Mouse (Mus musculus) neutrophil, adult 5-6 weeks (primary cell): Measurements from ENCODE around the gene Zfp553. TPM values are rescaled to one million over a fixed set of nuclear protein-coding genes. Genes with fewer than 3 reads are reported as not detected.
"Not testable (repeated sequence)": the region's sequence is repeated elsewhere in the genome, so short reads cannot be mapped to it uniquely, and the experiment has no call there.

Experiments used
- ATAC-seq: fragments of 151-379, 151-347 bp; 2 replicates; pipeline ENCODE4 v1.8.0; 2017; ENCODE audit warnings: mild to moderate bottlenecking, moderate TSS enrichment; ENCODE audit not compliant: insufficient number of reproducible peaks, poor library complexity, low FRiP score, severe bottlenecking; ENCODE audit errors: extremely low read depth
- total RNA-seq: library from RNA; stranded (forward); fragments of 200-1000 nt; gene quantifications from 2 replicates; pipeline ENCODE4 v1.2.3, GENCODE M21; 2017

Zfp553 gene
- total RNA-seq, 1 experiment from 2014 or later = 17.9 TPM

DNA sequence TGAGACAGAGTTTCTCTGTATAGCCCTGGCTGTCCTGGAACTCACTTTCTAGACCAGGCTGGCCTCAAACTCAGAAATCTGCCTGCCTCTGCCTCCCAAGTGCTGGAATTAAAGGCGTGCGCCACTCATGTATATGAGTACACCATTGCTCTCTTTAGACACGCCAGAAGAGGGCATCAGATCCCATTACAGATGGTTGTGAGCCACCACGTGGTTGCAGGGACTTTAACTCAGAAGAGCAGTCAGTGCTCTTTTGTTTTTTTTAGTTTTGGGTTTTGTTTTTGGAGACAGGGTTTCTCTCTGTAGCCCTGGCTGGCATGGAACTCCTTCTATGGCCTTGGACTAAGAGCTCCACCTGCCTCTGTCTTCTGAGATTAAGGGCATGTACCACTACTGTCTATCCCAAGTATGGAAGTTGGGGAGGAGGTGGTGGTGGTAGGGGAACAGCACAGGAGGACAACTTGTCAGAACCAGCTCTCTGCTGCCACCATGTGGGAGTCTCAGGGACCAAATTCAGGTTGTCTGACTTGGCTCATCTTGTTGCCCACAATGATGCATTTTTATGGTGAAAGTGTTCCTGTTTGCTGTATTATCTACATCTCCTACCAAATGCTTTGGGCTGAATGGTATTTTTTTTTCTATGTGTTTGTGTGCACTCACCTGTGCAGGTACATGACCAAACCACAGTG is 4.1 kb upstream of the Zfp553 start:
- peak; percentile 79 for ATAC-seq

DNA sequence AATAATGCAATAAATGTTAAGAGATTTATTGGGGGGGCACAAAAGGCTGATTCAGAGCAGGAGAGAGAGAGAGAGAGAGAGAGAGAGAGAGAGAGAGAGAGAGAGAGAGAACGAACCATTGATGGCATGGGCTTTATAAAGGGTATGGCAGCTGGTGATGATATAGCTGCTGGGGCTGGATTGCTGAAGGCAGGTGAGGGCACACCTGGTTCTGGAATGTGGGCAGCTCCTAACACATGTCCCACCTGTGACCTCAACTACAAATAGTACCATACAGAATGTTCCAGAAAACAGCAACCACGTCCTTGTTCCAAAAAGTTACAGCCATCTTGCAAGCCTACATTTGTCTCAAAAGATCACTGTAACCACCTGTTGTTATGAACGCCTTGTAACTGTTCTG is 1.5 kb upstream of the Zfp553 start:
- no peak for ATAC-seq

DNA sequence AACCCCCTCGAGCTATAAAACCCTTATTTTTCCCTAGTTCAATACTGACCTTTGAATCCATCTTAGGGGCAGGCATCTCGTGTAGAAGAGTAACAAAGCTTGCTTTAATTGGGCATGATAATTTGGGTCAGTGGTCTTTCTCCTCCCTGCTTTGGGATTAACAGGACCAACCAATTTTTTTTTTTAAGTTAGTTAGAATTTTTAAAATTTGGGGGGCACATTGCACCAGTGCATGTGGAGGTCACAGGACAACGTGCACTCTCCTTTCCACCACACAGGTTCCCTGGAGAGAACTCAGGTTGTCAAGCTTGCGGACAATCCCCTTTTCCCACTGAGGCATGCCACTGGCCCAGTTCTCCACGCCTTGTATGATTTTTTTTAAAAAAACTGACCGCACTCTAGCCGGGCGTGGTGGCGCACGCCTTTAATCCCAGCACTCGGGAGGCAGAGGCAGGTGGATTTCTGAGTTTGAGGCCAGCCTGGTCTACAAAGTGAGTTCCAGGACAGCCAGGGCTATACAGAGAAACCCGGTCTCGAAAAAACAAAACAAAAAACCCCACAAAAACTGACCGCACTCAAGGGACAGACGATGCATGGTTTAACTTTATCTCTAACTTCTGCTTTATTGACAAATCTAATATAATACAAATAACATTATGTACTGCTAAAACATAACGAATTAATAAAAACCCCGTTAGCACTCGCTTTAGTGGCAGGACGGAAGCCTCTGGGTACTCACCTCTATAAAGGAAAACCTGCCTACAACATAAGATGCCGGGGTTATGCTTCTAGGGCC is 837 bp upstream of the Zfp553 start:
- ATAC-seq = no peak

- ATAC-seq = no peak
Observed at GRCm38 (mm10) chr7:127233368-127233749, 498 bp downstream of the Zfp553 start.

DNA sequence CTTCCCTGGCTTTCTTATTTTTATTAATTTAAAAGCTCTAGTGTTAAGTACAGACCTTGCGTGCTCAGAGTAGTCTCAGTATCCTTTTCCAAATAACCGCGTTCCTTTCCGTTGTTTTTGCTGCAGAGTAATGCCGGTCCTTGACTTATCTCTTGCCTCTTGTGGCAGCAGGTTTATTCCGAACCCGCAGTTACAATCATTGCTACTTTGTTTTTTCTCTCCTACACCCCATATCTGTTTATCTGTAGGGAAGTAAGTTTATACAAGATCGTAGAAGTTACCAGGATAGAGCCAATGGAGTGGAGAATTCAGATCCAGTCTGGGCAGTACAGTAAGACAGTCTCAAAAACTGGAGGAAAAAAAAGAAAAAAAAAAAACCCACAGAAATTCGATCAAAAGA is 904 bp downstream of the Zfp553 start:
- no peak for ATAC-seq

GRCm38 (mm10) chr7:127234777-127235176 is 1.9 kb downstream of the Zfp553 start:
- no peak for ATAC-seq

GRCm38 (mm10) chr7:127243361-127243867 is 10.6 kb downstream of the Zfp553 start:
- ATAC-seq = no peak

DNA sequence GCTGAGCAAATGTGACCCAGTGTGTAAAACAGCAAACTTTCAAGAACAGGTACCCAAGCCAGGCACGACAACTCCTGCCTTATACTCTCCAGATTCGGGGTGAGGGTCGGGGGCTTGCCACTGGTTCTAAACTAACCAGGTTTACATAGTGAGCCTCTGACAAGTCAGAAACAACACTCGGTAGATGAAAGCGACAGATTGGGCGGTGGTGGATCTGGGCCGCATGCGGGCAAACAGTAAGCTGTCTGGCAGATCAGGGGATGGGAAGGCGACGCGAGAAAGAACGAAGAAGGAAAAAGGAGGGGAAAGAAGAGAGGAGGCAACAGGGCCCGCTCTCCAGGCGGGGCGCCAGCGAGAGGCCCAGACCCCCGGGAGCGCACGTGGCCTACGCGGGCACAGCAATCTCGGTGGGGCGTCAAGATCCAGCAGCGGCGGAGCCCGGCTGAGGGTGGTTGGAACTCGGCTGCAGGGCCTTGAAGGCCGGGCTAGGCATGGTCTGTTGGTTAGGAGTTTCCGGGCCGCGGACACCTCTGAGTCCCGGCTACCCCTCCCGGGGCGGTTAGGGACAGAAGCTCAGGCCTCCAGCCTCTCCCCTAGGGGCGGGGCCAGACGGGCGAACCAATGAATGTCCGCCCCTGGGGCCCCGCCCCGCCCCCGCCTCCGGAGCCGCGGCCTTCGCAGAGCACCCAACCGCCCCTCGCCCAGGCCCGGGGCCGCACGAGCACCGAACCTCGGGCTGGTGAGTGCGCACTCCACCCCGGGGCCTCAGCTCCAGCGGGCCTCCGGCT is 11.2 kb downstream of the Zfp553 start, which contains the start of gene Zfp771:
TSS of gene Zfp771 (plus strand) at position 405 of the 788 bp plus-strand sequence.
- ATAC-seq = peak; percentile 91

GRCm38 (mm10) chr7:127244658-127245510 is 12.0 kb downstream of the Zfp553 start:
- ATAC-seq = 0 out of 2 replicates have a peak, but pooled peaks have one; percentile 4

DNA sequence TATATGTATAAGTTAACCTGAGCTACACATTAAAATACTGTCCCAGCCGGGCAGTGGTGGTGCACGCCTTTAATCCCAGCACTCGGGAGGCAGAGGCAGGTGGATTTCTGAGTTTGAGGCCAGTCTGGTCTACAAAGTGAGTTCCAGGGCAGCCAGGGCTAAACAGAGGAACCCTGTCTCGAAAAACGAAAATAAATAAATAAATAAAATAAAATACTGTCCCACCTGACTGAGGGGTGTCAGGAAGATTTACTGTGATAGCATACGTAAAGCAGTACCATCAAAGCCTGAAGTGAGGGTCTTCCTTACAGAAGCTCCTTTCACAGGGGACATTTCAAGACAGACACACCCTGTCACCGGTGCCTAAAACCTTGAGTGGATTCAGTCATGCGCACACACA is 17.6 kb downstream of the Zfp553 start:
- not testable (repeated sequence) for ATAC-seq

DNA sequence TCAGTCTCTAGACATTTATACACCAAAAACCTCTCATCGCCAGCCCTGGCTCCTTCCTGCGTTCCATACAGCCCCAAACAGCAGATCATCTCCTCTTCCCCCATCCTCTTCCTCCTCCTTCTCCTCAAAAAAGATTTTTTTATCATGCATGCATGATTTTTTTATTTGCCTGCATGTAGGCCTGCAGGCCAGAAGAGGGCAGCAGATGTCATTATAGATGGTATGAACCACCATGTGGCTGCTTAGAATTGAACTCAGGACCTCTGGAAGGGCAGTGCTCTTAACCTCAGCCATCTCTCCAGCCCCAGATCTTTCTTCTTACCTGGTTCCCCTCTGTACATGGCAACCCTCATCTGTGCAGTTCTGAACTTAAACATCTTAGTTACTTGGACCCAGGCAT is 19.6 kb downstream of the Zfp553 start:
- 0 out of 2 replicates have a peak, but pooled peaks have one; percentile 27 for ATAC-seq

- ATAC-seq = no peak
Observed at GRCm38 (mm10) chr7:127253341-127253740, 20.5 kb downstream of the Zfp553 start.

DNA sequence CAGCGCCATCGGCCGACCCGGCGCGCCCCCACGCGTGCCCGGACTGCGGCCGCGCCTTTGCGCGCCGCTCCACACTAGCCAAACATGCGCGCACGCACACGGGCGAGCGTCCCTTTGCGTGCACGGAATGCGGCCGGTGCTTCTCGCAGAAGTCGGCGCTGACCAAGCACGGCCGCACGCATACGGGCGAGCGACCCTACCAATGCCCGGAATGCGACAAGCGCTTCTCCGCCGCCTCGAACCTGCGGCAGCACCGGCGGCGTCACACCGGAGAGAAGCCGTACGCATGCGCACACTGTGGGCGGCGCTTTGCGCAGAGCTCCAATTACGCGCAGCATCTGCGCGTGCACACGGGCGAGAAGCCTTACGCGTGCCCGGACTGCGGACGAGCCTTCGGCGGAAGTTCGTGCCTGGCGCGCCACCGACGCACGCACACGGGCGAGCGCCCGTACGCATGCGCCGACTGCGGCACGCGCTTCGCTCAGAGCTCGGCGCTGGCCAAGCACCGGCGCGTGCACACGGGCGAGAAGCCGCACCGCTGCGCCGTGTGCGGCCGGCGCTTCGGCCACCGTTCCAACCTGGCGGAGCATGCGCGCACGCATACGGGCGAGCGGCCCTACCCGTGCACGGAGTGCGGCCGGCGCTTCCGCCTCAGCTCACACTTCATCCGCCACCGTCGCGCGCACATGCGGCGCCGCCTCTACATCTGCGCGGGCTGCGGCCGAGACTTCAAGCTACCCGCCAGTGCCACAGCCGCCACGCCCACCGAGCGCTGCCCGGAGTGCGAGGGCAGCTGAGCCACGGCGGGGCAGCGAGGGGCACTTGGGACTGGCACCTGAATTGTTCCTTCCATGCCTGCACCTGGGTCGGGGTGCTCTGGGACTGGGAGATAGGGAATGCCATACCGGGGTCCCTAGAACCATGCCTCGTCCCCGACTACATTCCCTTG is 21.2 kb downstream of the Zfp553 start:
- ATAC-seq = peak; percentile 88

- no peak for ATAC-seq
Observed at GRCm38 (mm10) chr7:127255008-127255407, 22.1 kb downstream of the Zfp553 start.

- ATAC-seq = no peak
Observed at GRCm38 (mm10) chr7:127255965-127256364, 23.1 kb downstream of the Zfp553 start.

- no peak for ATAC-seq
Observed at GRCm38 (mm10) chr7:127256518-127256917, 23.7 kb downstream of the Zfp553 start.

- no peak for ATAC-seq
Observed at GRCm38 (mm10) chr7:127259186-127259905, 26.5 kb downstream of the Zfp553 start.
